Mouse (Mus musculus) myocyte (in vitro differentiated cells): ENCODE data around the gene Fars2.

Source experiments
- CEBPB ChIP-seq: IDR thresholded peaks from 2 replicates; pipeline ENCODE4 v1.6.1; 2011; ENCODE audit warnings: mild to moderate bottlenecking, moderate library complexity; ENCODE audit not compliant: poor library complexity, insufficient read depth, severe bottlenecking
- E2F4 ChIP-seq: IDR thresholded peaks from one replicate; pipeline ENCODE4 v1.6.1; 2011; ENCODE audit warnings: mild to moderate bottlenecking, control low read depth, moderate library complexity; ENCODE audit not compliant: insufficient read depth
- MAX ChIP-seq: IDR thresholded peaks from one replicate; pipeline ENCODE4 v1.6.1; 2011; ENCODE audit warnings: low read depth, mild to moderate bottlenecking, control low read depth
- MYOD1 ChIP-seq, 3 experiments: IDR thresholded peaks; one replicate each; pipeline ENCODE4 v1.6.1; 2011; ENCODE audit warnings: control low read depth in 2 of 3, low read depth in 2 of 3, mild to moderate bottlenecking in 2 of 3, moderate library complexity in 1 of 3; ENCODE audit not compliant: insufficient read length in 2 of 3, control insufficient read depth in 1 of 3
- MYOG ChIP-seq, 3 experiments: IDR thresholded peaks; one replicate each; pipeline ENCODE4 v1.6.1; 2011; ENCODE audit warnings: control low read depth in 2 of 3, low read depth in 2 of 3, mild to moderate bottlenecking in 2 of 3; ENCODE audit not compliant: insufficient read length in 2 of 3, control insufficient read depth in 1 of 3, insufficient read depth in 1 of 3
- POLR2A ChIP-seq: IDR thresholded peaks from one replicate; pipeline ENCODE4 v1.6.1; 2011; ENCODE audit warnings: low read depth, mild to moderate bottlenecking, control low read depth, moderate library complexity; ENCODE audit not compliant: insufficient read length
- POLR2AphosphoS2 ChIP-seq: IDR thresholded peaks from one replicate; pipeline ENCODE4 v1.6.1; 2011; ENCODE audit warnings: low read depth, control low read depth; ENCODE audit not compliant: insufficient read length
- REST ChIP-seq: IDR thresholded peaks from one replicate; pipeline ENCODE4 v1.6.1; 2011; ENCODE audit warnings: mild to moderate bottlenecking, control low read depth, moderate library complexity; ENCODE audit not compliant: insufficient read depth, insufficient read length
- SRF ChIP-seq: IDR thresholded peaks from one replicate; pipeline ENCODE4 v1.6.1; 2011; ENCODE audit warnings: low read depth; ENCODE audit not compliant: control insufficient read depth, insufficient read length
- TCF12 ChIP-seq: IDR thresholded peaks from one replicate; pipeline ENCODE4 v1.6.1; 2011; ENCODE audit warnings: mild to moderate bottlenecking, control low read depth; ENCODE audit not compliant: poor library complexity, insufficient read depth, severe bottlenecking
- TCF3 ChIP-seq: IDR thresholded peaks from one replicate; pipeline ENCODE4 v1.6.1; 2011; ENCODE audit warnings: low read depth, control low read depth; ENCODE audit not compliant: insufficient read length
- USF1 ChIP-seq: IDR thresholded peaks from one replicate; pipeline ENCODE4 v1.6.1; 2011; ENCODE audit warnings: low read depth, mild to moderate bottlenecking, control low read depth, moderate library complexity

GRCm38 (mm10) chr13:36096684-36097383 is 20.4 kb upstream of the Fars2 start:
- TF ChIP-seq MYOD1 (IDR thresholded peaks at IDR 0.05; ENCODE audit: control insufficient read depth in 1 of 3, insufficient read length in 2 of 3, low read depth in 2 of 3), result no peak
- TF ChIP-seq MAX, result no peak
- no peak for TF ChIP-seq POLR2A
- TF ChIP-seq MYOG (IDR thresholded peaks at IDR 0.05; ENCODE audit: control insufficient read depth in 1 of 3, insufficient read depth in 1 of 3, insufficient read length in 2 of 3, low read depth in 2 of 3), result no peak
- no peak for TF ChIP-seq USF1
- no peak for TF ChIP-seq E2F4
- TF ChIP-seq CEBPB, result no peak
- no peak for TF ChIP-seq TCF12
- no peak for TF ChIP-seq POLR2AphosphoS2
- no peak for TF ChIP-seq SRF
- no peak for TF ChIP-seq TCF3
- no peak for TF ChIP-seq REST
